Mouse (Mus musculus): Measurements from ENCODE around the gene Gm14214. TPM values are rescaled to one million over a fixed set of nuclear protein-coding genes. Genes with fewer than 3 reads are reported as not detected.

Gm14214 gene
- polyA plus RNA-seq, 1 experiment from 2014 or later: not detected

GRCm38 (mm10) chr2:154763226-154763625, 6.6 kb downstream of the Gm14214 start:
- DNase-seq (ENCODE audit: low spot score, missing footprints) (no peak), ATAC-seq (ENCODE audit: low FRiP score) (no peak)
- Histone ChIP-seq H3K9me3 (ENCODE audit: control insufficient read depth, low read length) (no peaks in the 10 kb centered on the region), H3K27ac (ENCODE audit: low read depth, low read length) (no peak overlapping the region), H3K4me3 (ENCODE audit: low read depth, low read length) (no peak overlapping the region), H3K27me3 (ENCODE audit: control insufficient read depth, insufficient read depth, low read length) (no peaks in the 10 kb centered on the region), H3K9ac (ENCODE audit: low read length) (no peak overlapping the region), H3K4me1 (ENCODE audit: control insufficient read depth, insufficient read depth, low read length) (no peaks in the 10 kb centered on the region), H3K36me3 (ENCODE audit: control insufficient read depth, insufficient read depth, low read length) (no peaks in the 10 kb centered on the region), H3K4me2 (no peak overlapping the region)
- WGBS: 90% methylated on average over 3 of the region's 3 CpGs

- no peak overlapping the region for H3K4me3 ChIP-seq (ENCODE audit: low read depth, low read length)
- no peak overlapping the region for H3K9ac ChIP-seq (ENCODE audit: low read length)
- H3K4me1 ChIP-seq (ENCODE audit: control insufficient read depth, insufficient read depth, low read length): no peaks in the 10 kb centered on the region
- H3K27ac ChIP-seq (ENCODE audit: low read depth, low read length): no peak overlapping the region
- no peak overlapping the region for H3K4me2 ChIP-seq
- DNase-seq (ENCODE audit: low spot score, missing footprints) (no peak), ATAC-seq (ENCODE audit: low FRiP score) (no peak)
- no peaks in the 10 kb centered on the region for H3K27me3 ChIP-seq (ENCODE audit: control insufficient read depth, insufficient read depth, low read length)
- no peaks in the 10 kb centered on the region for H3K36me3 ChIP-seq (ENCODE audit: control insufficient read depth, insufficient read depth, low read length)
- 88% methylated on average over 1 of the region's 1 CpGs for WGBS
- no peaks in the 10 kb centered on the region for H3K9me3 ChIP-seq (ENCODE audit: control insufficient read depth, low read length)
These were observed 11.4 kb downstream of the Gm14214 start for GRCm38 (mm10) chr2:154758454-154758853.

- Histone ChIP-seq H3K9me3 (ENCODE audit: control insufficient read depth, low read length) (no peaks in the 10 kb centered on the region), H3K27me3 (ENCODE audit: control insufficient read depth, insufficient read depth, low read length) (no peaks in the 10 kb centered on the region), H3K9ac (ENCODE audit: low read length) (no peak overlapping the region), H3K4me1 (ENCODE audit: control insufficient read depth, insufficient read depth, low read length) (no peaks in the 10 kb centered on the region), H3K4me2 (no peak overlapping the region), H3K4me3 (ENCODE audit: low read depth, low read length) (no peak overlapping the region), H3K36me3 (ENCODE audit: control insufficient read depth, insufficient read depth, low read length) (no peaks in the 10 kb centered on the region), H3K27ac (ENCODE audit: low read depth, low read length) (no peak overlapping the region)
- DNase-seq (ENCODE audit: low spot score, missing footprints) (no peak), ATAC-seq (ENCODE audit: low FRiP score) (no peak)
- 93% methylated on average over 5 of the region's 5 CpGs for WGBS
These were observed 12.1 kb downstream of the Gm14214 start for GRCm38 (mm10) chr2:154757691-154758090.

- no peaks in the 10 kb centered on the region for H3K36me3 ChIP-seq (ENCODE audit: control insufficient read depth, insufficient read depth, low read length)
- no peak overlapping the region for H3K4me3 ChIP-seq (ENCODE audit: low read depth, low read length)
- H3K4me2 ChIP-seq: no peak overlapping the region
- 56% methylated on average over 6 of the region's 6 CpGs for WGBS
- H3K9me3 ChIP-seq (ENCODE audit: control insufficient read depth, low read length): no peaks in the 10 kb centered on the region
- no peak overlapping the region for H3K27ac ChIP-seq (ENCODE audit: low read depth, low read length)
- DNase-seq (ENCODE audit: low spot score, missing footprints) (no peak), ATAC-seq (ENCODE audit: low FRiP score) (no peak)
- H3K9ac ChIP-seq (ENCODE audit: low read length): no peak overlapping the region
- no peaks in the 10 kb centered on the region for H3K27me3 ChIP-seq (ENCODE audit: control insufficient read depth, insufficient read depth, low read length)
- no peaks in the 10 kb centered on the region for H3K4me1 ChIP-seq (ENCODE audit: control insufficient read depth, insufficient read depth, low read length)
These were observed 14.0 kb downstream of the Gm14214 start for GRCm38 (mm10) chr2:154755791-154756190.

- DNase-seq (ENCODE audit: low spot score, missing footprints) (no peak), ATAC-seq (ENCODE audit: low FRiP score) (no peak)
- 89% methylated on average over 2 of the region's 2 CpGs for WGBS
- Histone ChIP-seq H3K4me3 (ENCODE audit: low read depth, low read length) (no peak overlapping the region), H3K36me3 (ENCODE audit: control insufficient read depth, insufficient read depth, low read length) (no peaks in the 10 kb centered on the region), H3K4me1 (ENCODE audit: control insufficient read depth, insufficient read depth, low read length) (no peaks in the 10 kb centered on the region), H3K9ac (ENCODE audit: low read length) (no peak overlapping the region), H3K27me3 (ENCODE audit: control insufficient read depth, insufficient read depth, low read length) (no peaks in the 10 kb centered on the region), H3K9me3 (ENCODE audit: control insufficient read depth, low read length) (no peaks in the 10 kb centered on the region), H3K4me2 (no peak overlapping the region), H3K27ac (ENCODE audit: low read depth, low read length) (no peak overlapping the region)
These were observed 15.7 kb downstream of the Gm14214 start for GRCm38 (mm10) chr2:154754068-154754560.

GRCm38 (mm10) chr2:154751924-154752323, 17.9 kb downstream of the Gm14214 start:
- ATAC-seq (ENCODE audit: low FRiP score) (no peak), DNase-seq (ENCODE audit: low spot score, missing footprints) (no peak)
- no peak overlapping the region for H3K9ac ChIP-seq (ENCODE audit: low read length)
- H3K4me2 ChIP-seq: no peak overlapping the region
- no peaks in the 10 kb centered on the region for H3K27me3 ChIP-seq (ENCODE audit: control insufficient read depth, insufficient read depth, low read length)
- H3K36me3 ChIP-seq (ENCODE audit: control insufficient read depth, insufficient read depth, low read length): no peaks in the 10 kb centered on the region
- H3K4me1 ChIP-seq (ENCODE audit: control insufficient read depth, insufficient read depth, low read length): no peaks in the 10 kb centered on the region
- H3K9me3 ChIP-seq (ENCODE audit: control insufficient read depth, low read length): no peaks in the 10 kb centered on the region
- H3K4me3 ChIP-seq (ENCODE audit: low read depth, low read length): no peak overlapping the region
- 53% methylated on average over 8 of the region's 8 CpGs for WGBS
- H3K27ac ChIP-seq (ENCODE audit: low read depth, low read length): no peak overlapping the region

GRCm38 (mm10) chr2:154749046-154750036, 20.5 kb downstream of the Gm14214 start:
- 67% methylated on average over 23 of the region's 23 CpGs for WGBS
- H3K36me3 ChIP-seq (ENCODE audit: control insufficient read depth, insufficient read depth, low read length): no peaks in the 10 kb centered on the region
- H3K27me3 ChIP-seq (ENCODE audit: control insufficient read depth, insufficient read depth, low read length): no peaks in the 10 kb centered on the region
- H3K4me2 ChIP-seq: no peak overlapping the region
- H3K9ac ChIP-seq (ENCODE audit: low read length): no peak overlapping the region
- H3K4me3 ChIP-seq (ENCODE audit: low read depth, low read length): no peak overlapping the region
- no peaks in the 10 kb centered on the region for H3K9me3 ChIP-seq (ENCODE audit: control insufficient read depth, low read length)
- no peaks in the 10 kb centered on the region for H3K4me1 ChIP-seq (ENCODE audit: control insufficient read depth, insufficient read depth, low read length)
- no peak overlapping the region for H3K27ac ChIP-seq (ENCODE audit: low read depth, low read length)
- ATAC-seq (ENCODE audit: low FRiP score) (no peak), DNase-seq (ENCODE audit: low spot score, missing footprints) (no peak)

GRCm38 (mm10) chr2:154748383-154748782, 21.4 kb downstream of the Gm14214 start:
- no peak overlapping the region for H3K9ac ChIP-seq (ENCODE audit: low read length)
- H3K9me3 ChIP-seq (ENCODE audit: control insufficient read depth, low read length): no peaks in the 10 kb centered on the region
- no peak overlapping the region for H3K4me2 ChIP-seq
- 82% methylated on average over 2 of the region's 2 CpGs for WGBS
- no peak overlapping the region for H3K4me3 ChIP-seq (ENCODE audit: low read depth, low read length)
- no peaks in the 10 kb centered on the region for H3K36me3 ChIP-seq (ENCODE audit: control insufficient read depth, insufficient read depth, low read length)
- H3K27ac ChIP-seq (ENCODE audit: low read depth, low read length): no peak overlapping the region
- no peaks in the 10 kb centered on the region for H3K4me1 ChIP-seq (ENCODE audit: control insufficient read depth, insufficient read depth, low read length)
- H3K27me3 ChIP-seq (ENCODE audit: control insufficient read depth, insufficient read depth, low read length): no peaks in the 10 kb centered on the region
- DNase-seq (ENCODE audit: low spot score, missing footprints) (no peak), ATAC-seq (ENCODE audit: low FRiP score) (no peak)

- Histone ChIP-seq H3K4me1 (ENCODE audit: control insufficient read depth, insufficient read depth, low read length) (no peaks in the 10 kb centered on the region), H3K27ac (ENCODE audit: low read depth, low read length) (no peak overlapping the region), H3K4me2 (no peak overlapping the region), H3K4me3 (ENCODE audit: low read depth, low read length) (no peak overlapping the region), H3K9ac (ENCODE audit: low read length) (no peak overlapping the region), H3K36me3 (ENCODE audit: control insufficient read depth, insufficient read depth, low read length) (no peaks in the 10 kb centered on the region), H3K9me3 (ENCODE audit: control insufficient read depth, low read length) (no peaks in the 10 kb centered on the region), H3K27me3 (ENCODE audit: control insufficient read depth, insufficient read depth, low read length) (no peaks in the 10 kb centered on the region)
- DNase-seq (ENCODE audit: low spot score, missing footprints): no peak
- ATAC-seq (ENCODE audit: low FRiP score): no peak
- WGBS: 82% methylated on average over 4 of the region's 4 CpGs
These were observed 25.9 kb downstream of the Gm14214 start for GRCm38 (mm10) chr2:154743915-154744314.
